Mouse (Mus musculus) heart, postnatal 36 days (tissue): ENCODE measurements around the gene Cfap221. TPM values are rescaled to one million over a fixed set of nuclear protein-coding genes. Genes with fewer than 3 reads are reported as not detected.
A peak's percentile ranks its signal among the peaks of the same experiment; 100 is the strongest.

Experiments used
- DNase-seq, 2 experiments: peaks; one replicate each; pipeline ENCODE4 v3.0.0; 2021 to 2022
- intact Hi-C: fragments of 180-260 bp; cut with DNase I; formaldehyde crosslinking; loops from one replicate; pipeline ENCODE4 v1.15.1; 2025
- total RNA-seq, 2 experiments: library from RNA; stranded (reverse); gene quantifications; 2 replicates each; pipeline ENCODE4 v1.2.3; 2021

Gene Cfap221
- total RNA-seq, 2 experiments from 2014 or later: not detected

GRCm38 (mm10) chr1:119912953-119913814 lies 83.8 kb downstream of the Cfap221 start, which contains the start of gene Tmem177:
Gene Tmem177, minus strand, starts transcription at chr1:119913208.
- intact Hi-C loops: loop anchor here (2.0 kb wide), 1 partner anchor 76 kb away; the partner anchor contains the start of gene Ptpn4
- peak; percentile 96 to 98 for DNase-seq

- intact Hi-C loops: no loop called here
Measured at GRCm38 (mm10) chr1:119907206-119907748, 89.8 kb downstream of the Cfap221 start.

GRCm38 (mm10) chr1:119903231-119903620 lies 93.8 kb downstream of the Cfap221 start:
- no peak for DNase-seq
- intact Hi-C loops: no loop called here

More at GRCm38 (mm10) chr1:119907206-119907748, 89.8 kb downstream of the Cfap221 start:
- no peak for DNase-seq

GRCm38 (mm10) chr1:119902551-119903230 lies 94.3 kb downstream of the Cfap221 start:
- intact Hi-C loops: no loop called here
- no peak for DNase-seq

GRCm38 (mm10) chr1:119899195-119900123 lies 97.6 kb downstream of the Cfap221 start:
- intact Hi-C loops: no loop called here
- DNase-seq: no peak

GRCm38 (mm10) chr1:119894936-119895335 lies 102.1 kb downstream of the Cfap221 start:
- intact Hi-C loops: loop anchor here (1.0 kb wide), 1 partner anchor 75 kb away; no protein-coding TSS in a partner anchor
- DNase-seq: peak; percentile 56 to 73

GRCm38 (mm10) chr1:119893600-119893999 lies 103.4 kb downstream of the Cfap221 start:
- intact Hi-C loops: no loop called here
- no peak for DNase-seq

GRCm38 (mm10) chr1:119892933-119893332 lies 104.1 kb downstream of the Cfap221 start:
- intact Hi-C loops: no loop called here
- no peak for DNase-seq

- intact Hi-C loops: no loop called here
- no peak for DNase-seq
Measured at GRCm38 (mm10) chr1:119891865-119892264, 105.2 kb downstream of the Cfap221 start.

- intact Hi-C loops: no loop called here
- DNase-seq: no peak
Measured at GRCm38 (mm10) chr1:119891149-119891548, 105.9 kb downstream of the Cfap221 start.

GRCm38 (mm10) chr1:119889347-119889746 lies 107.7 kb downstream of the Cfap221 start:
- intact Hi-C loops: no loop called here
- no peak for DNase-seq

- intact Hi-C loops: no loop called here
- DNase-seq: no peak
Measured at GRCm38 (mm10) chr1:119886320-119886719, 110.7 kb downstream of the Cfap221 start.

GRCm38 (mm10) chr1:119884272-119884671 lies 112.8 kb downstream of the Cfap221 start:
- DNase-seq: no peak
- intact Hi-C loops: no loop called here

GRCm38 (mm10) chr1:119878909-119879308 lies 118.1 kb downstream of the Cfap221 start:
- intact Hi-C loops: no loop called here
- peak; percentile 5 to 10 for DNase-seq

GRCm38 (mm10) chr1:119877469-119877868 lies 119.6 kb downstream of the Cfap221 start:
- no peak for DNase-seq
- intact Hi-C loops: no loop called here

Other genes starting within 250 kb of the Cfap221 start
- 10 to 100 TPM; 30.6 to 31.2 TPM for gene Ptpn4, start 159.6 kb downstream of the Cfap221 start, total RNA-seq
- 1 to 10 TPM; 9.6 to 10.0 TPM for gene Tmem177, start 84.0 kb downstream of the Cfap221 start, total RNA-seq
- not detected for gene Sctr, start 9.7 kb upstream of the Cfap221 start, total RNA-seq
- 1 to 10 TPM; 5.4 to 8.8 TPM for gene Tmem37, start 76.8 kb upstream of the Cfap221 start, total RNA-seq
- gene Dbi, start 123.8 kb upstream of the Cfap221 start, total RNA-seq: 100 to 1,000 TPM; 268 to 306 TPM
- gene 3110009E18Rik, start 124.0 kb upstream of the Cfap221 start, total RNA-seq: 1 to 10 TPM; 4.3 to 7.5 TPM